Mouse (Mus musculus): ENCODE data around the gene Bzw1. TPM values are rescaled to one million over a fixed set of nuclear protein-coding genes. Genes with fewer than 3 reads are reported as not detected.

Bzw1 gene
- polyA plus RNA-seq, 1 experiment, result 151 TPM

DNA sequence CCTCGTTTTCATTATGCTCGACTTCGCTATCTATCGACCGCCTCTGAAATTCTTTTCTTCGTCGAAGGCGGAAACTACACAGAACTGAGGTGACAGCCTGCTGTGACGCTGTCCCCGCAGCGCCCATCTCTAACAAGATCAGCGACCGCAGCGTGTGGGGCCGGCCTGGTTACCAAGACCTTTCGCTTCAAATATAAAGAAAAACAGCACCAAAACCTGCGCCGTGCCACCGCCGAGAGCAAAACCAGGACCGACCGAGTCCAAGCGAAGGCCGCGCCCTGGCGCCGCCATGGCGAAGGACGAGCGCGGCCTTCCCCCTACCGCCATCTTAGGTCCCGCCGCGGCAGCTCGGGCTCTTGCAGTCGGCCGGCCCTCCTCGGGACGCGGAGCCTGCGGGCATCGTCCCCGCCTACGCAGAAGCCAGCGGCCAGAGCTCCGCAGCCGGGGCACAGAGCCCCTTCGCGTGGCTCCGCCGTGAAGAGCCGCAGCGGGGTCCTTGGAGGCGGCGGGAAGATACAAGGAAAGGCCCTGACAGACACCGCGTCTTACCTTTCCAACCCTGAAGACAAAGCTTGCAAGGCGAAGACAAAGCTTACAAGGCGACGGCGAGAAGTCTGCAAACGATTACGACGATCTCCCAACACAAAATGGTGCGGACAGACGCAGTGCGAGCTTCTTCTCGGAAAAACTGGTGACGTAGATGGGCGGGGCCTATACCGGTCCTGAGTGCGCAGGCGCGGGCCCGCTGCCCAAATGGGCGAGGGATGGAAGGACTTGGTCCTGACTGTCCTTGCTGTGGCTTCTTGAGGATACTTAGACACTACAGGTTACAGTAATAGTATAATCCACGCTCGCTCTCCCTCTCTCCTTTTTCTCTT lies 30.9 kb downstream of the Bzw1 start, which contains the start of gene Clk1:
TSS of gene Clk1 (minus strand) at position 696 of the 878 bp plus-strand sequence.
- TF ChIP-seq POLR2A (IDR thresholded peaks at IDR 0.05; ENCODE audit: borderline replicate concordance, extremely low read depth, insufficient read depth, insufficient read length, poor library complexity, severe bottlenecking), result peak; percentile 81; the same call in 1 of the 2 replicates
- no peak for TF ChIP-seq CTCF (IDR thresholded peaks at IDR 0.05; ENCODE audit: borderline replicate concordance, extremely low read depth, insufficient read depth, insufficient read length)

DNA sequence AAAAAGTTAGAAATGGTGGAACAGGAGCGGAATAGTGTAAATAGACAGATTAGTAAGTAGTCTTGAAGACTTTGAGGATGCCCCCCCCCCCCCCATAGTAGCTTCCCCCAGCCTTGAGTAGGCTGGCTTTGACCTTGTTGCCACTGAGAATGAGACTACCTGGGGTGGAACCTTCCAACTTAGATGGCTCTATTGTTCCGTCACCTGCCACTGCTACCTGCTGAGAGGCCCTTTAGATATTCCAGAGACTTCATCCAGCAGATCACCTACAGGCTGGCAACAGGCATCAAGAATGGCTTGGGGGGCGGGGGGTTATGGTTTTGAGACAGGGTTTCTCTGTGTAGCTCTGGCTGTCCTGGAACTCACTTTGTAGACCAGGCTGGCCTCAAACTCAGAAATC lies 31.9 kb downstream of the Bzw1 start:
- DNase-seq (ENCODE audit: low read depth), result no peak
- TF ChIP-seq POLR2A (IDR thresholded peaks at IDR 0.05; ENCODE audit: borderline replicate concordance, extremely low read depth, insufficient read depth, insufficient read length, poor library complexity, severe bottlenecking) (no peak), CTCF (IDR thresholded peaks at IDR 0.05; ENCODE audit: borderline replicate concordance, extremely low read depth, insufficient read depth, insufficient read length) (no peak)

More for the DNA sequence above, 30.9 kb downstream of the Bzw1 start, which contains the start of gene Clk1:
- peak; percentile 97 for DNase-seq (ENCODE audit: low read depth)

DNA sequence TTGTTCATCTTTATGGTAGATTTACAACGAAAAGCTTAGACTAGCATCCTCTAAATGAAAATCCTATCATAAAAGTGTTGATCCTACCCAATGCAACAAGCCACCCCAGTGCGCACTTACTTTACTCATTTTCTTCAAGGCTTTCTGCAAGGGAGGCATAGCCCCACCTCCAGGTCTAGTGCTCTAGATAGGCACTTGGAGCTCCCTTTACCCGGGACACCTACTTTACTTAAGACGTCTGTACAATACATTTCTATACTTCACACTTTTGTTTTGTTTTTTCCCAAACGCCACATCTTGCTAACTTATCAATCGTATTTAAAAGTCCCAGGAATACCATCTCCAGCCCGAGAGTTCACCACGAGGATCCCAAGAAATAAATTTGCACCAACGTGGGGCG lies 52.0 kb downstream of the Bzw1 start:
- TF ChIP-seq CTCF (IDR thresholded peaks at IDR 0.05; ENCODE audit: borderline replicate concordance, extremely low read depth, insufficient read depth, insufficient read length), result no peak
- no peak for TF ChIP-seq POLR2A (IDR thresholded peaks at IDR 0.05; ENCODE audit: borderline replicate concordance, extremely low read depth, insufficient read depth, insufficient read length, poor library complexity, severe bottlenecking)
- DNase-seq (ENCODE audit: low read depth), result no peak

DNA sequence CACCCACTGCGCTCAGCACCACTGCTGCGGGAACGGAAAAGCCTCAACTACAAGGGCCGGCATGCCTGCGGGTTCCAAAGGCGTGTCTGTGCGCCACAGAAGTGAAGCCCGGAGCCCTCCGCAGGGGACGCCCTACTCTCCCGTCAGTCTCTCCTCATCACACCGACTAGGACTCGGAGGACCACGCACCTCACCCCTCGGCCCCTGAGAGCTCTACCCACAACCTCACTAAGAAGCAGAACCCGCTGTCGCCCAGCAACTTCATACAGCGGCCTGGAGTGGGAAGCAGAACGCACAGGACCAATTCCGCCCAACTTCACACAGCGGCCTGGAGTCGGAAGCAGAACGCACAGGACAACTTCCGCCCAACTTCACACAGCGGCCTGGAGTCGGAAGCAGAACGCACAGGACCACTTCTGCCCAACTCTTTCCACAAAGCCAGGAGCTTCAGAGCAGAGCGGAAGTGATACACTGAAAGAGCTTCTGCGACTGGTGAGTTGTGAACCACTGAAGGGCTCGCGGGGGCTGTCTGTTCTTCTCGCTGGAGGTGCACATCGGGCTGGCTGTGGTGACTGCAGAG lies 52.5 kb downstream of the Bzw1 start, which contains the start of the genes Nif3l1 and Ppil3:
TSS of gene Nif3l1 (plus strand) at position 9 of the 580 bp plus-strand sequence.
TSS of gene Ppil3 (minus strand) at position 344 of the 580 bp plus-strand sequence.
- DNase-seq (ENCODE audit: low read depth), result peak; percentile 98
- peak; percentile 59; the same call in 1 of the 2 replicates for TF ChIP-seq POLR2A (IDR thresholded peaks at IDR 0.05; ENCODE audit: borderline replicate concordance, extremely low read depth, insufficient read depth, insufficient read length, poor library complexity, severe bottlenecking)
- TF ChIP-seq CTCF (IDR thresholded peaks at IDR 0.05; ENCODE audit: borderline replicate concordance, extremely low read depth, insufficient read depth, insufficient read length), result no peak

GRCm38 (mm10) chr1:58445861-58446260 lies 53.2 kb downstream of the Bzw1 start:
- TF ChIP-seq CTCF (IDR thresholded peaks at IDR 0.05; ENCODE audit: borderline replicate concordance, extremely low read depth, insufficient read depth, insufficient read length) (no peak), POLR2A (IDR thresholded peaks at IDR 0.05; ENCODE audit: borderline replicate concordance, extremely low read depth, insufficient read depth, insufficient read length, poor library complexity, severe bottlenecking) (no peak)
- no peak for DNase-seq (ENCODE audit: low read depth)

DNA sequence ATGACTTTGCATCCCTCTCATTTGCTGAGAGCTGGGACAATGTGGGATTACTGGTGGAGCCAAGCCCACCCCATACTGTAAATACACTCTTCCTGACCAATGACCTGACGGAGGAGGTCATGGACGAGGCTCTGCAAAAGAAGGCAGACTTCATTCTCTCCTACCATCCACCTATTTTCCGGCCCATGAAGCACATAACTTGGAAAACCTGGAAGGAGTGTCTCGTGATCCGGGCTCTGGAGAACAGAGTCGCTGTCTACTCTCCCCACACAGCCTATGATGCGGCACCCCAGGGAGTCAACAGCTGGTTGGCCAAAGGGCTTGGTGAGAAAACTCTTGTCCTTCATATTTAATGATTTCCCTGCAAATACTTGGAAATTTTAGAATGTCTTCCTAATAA lies 55.1 kb downstream of the Bzw1 start:
- TF ChIP-seq POLR2A (IDR thresholded peaks at IDR 0.05; ENCODE audit: borderline replicate concordance, extremely low read depth, insufficient read depth, insufficient read length, poor library complexity, severe bottlenecking) (no peak), CTCF (IDR thresholded peaks at IDR 0.05; ENCODE audit: borderline replicate concordance, extremely low read depth, insufficient read depth, insufficient read length) (no peak)
- DNase-seq (ENCODE audit: low read depth), result no peak

- TF ChIP-seq CTCF (IDR thresholded peaks at IDR 0.05; ENCODE audit: borderline replicate concordance, extremely low read depth, insufficient read depth, insufficient read length) (no peak), POLR2A (IDR thresholded peaks at IDR 0.05; ENCODE audit: borderline replicate concordance, extremely low read depth, insufficient read depth, insufficient read length, poor library complexity, severe bottlenecking) (no peak)
- DNase-seq (ENCODE audit: low read depth), result no peak
Observed at GRCm38 (mm10) chr1:58448396-58448795, 55.7 kb downstream of the Bzw1 start.

- TF ChIP-seq CTCF (IDR thresholded peaks at IDR 0.05; ENCODE audit: borderline replicate concordance, extremely low read depth, insufficient read depth, insufficient read length), result no peak
- TF ChIP-seq POLR2A (IDR thresholded peaks at IDR 0.05; ENCODE audit: borderline replicate concordance, extremely low read depth, insufficient read depth, insufficient read length, poor library complexity, severe bottlenecking), result no peak
- no peak for DNase-seq (ENCODE audit: low read depth)
Observed at GRCm38 (mm10) chr1:58454316-58454715, 61.6 kb downstream of the Bzw1 start.

Other genes starting within 250 kb of the Bzw1 start
- gene Aox4, start 182.5 kb upstream of the Bzw1 start, polyA plus RNA-seq (2012; rRNA removed), result 0.22 and 0.40 TPM in 2 replicates
- 0.01 and 0.04 TPM in 2 replicates for gene Aox2, start 114.6 kb upstream of the Bzw1 start, polyA plus RNA-seq (2012; rRNA removed)
- gene Clk1, start 31.2 kb downstream of the Bzw1 start, polyA plus RNA-seq (2012; rRNA removed), result 204 and 259 TPM in 2 replicates
- gene Nif3l1, start 52.3 kb downstream of the Bzw1 start, polyA plus RNA-seq (2012; rRNA removed), result 44.8 and 49.3 TPM in 2 replicates
- 32.6 and 34.6 TPM in 2 replicates for gene Ppil3, start 52.6 kb downstream of the Bzw1 start, polyA plus RNA-seq (2012; rRNA removed)
- 19.7 and 21.5 TPM in 2 replicates for gene Orc2, start 112.2 kb downstream of the Bzw1 start, polyA plus RNA-seq (2012; rRNA removed)
- 4.7 and 6.0 TPM in 2 replicates for gene Fam126b, start 193.4 kb downstream of the Bzw1 start, polyA plus RNA-seq (2012; rRNA removed)
- 116 and 141 TPM in 2 replicates for gene Ndufb3, start 193.5 kb downstream of the Bzw1 start, polyA plus RNA-seq (2012; rRNA removed)